Mouse (Mus musculus): ENCODE measurements around the gene Grhpr. TPM values are rescaled to one million over a fixed set of nuclear protein-coding genes. Genes with fewer than 3 reads are reported as not detected.

Grhpr gene
- 10 to 100 TPM; 53.9 to 63.5 TPM for polyA plus RNA-seq (2012; fragmentation: generic; extraction: Trizol)

DNA sequence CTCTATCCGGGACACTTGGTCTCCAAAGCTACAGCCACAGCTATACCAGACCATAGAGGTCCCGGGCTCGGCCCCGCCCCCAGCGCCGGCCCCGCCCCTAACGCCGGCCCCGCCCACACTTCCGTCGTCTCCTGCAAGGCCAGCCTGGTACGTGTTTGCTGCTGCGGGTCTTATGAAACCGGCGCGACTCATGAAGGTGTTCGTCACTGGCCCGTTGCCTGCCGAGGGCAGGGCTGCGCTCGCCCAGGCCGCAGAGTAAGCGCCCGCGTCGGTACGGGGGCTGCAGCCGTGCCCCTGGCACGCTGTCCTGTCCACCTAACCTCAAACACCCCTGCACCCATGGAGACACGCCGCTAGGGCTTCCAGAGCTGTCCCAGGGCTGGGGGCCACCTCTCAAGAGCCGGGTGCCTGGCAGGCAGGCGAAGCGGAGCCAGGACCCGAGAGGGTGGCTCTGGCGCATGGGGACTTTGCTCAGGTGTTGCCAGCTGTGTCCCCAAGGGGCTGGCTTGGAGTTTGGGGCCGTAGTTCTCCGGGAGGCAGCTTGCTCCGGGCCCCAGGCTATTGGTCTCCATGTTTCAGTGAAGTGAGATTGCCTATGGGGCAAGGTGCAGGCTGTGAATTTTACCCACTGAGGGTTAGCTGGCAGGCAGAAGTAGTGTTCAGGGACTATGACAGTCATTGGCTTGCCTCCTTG, at the start of gene Grhpr:
Gene Grhpr (plus strand): TSS at position 116 of the 694 bp plus-strand sequence.

DNA sequence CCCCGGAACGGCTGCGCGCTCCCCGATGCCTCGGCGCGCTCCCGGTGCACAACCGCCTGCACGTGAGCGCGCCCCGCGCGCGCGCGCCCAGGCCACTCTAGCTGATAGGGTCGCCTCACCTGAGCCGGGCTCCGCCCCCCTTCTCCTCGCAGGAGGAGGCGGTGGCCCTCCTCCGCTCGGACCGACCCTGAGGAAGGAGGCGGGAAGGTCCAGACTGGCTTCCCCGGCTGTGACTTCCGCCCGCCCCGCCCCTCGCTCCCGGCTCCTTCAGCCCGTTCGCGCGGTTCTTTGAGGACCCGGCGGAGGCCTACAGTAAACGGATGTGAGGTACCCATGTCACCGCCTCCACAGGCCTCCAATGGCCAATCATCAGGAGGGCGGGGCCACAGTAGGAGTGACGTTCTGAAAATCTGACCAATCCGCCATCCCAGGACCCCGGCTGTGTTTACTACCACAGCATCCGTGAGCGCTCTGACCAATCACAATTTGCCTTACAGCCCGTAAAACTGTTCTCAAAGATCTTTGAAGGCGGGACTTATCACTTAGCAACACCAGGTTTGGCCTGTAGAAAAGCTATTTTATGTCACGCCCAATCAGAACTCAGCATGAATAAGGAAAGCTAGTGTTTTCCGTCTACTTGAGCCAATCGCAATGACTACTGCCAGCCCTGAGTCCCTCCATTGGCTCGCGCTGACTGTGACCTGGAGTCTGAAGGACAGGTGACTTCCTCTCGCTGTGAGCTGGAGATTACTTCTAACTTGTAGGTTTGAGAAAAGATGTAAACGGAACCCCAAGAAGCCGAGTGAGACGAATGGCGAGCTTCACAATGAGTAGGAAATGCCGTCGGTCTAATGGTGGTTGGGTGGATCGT, 31.1 kb downstream of the Grhpr start, which contains the start of gene Zbtb5:
Gene Zbtb5 (minus strand): TSS at position 308 of the 871 bp plus-strand sequence.

DNA sequence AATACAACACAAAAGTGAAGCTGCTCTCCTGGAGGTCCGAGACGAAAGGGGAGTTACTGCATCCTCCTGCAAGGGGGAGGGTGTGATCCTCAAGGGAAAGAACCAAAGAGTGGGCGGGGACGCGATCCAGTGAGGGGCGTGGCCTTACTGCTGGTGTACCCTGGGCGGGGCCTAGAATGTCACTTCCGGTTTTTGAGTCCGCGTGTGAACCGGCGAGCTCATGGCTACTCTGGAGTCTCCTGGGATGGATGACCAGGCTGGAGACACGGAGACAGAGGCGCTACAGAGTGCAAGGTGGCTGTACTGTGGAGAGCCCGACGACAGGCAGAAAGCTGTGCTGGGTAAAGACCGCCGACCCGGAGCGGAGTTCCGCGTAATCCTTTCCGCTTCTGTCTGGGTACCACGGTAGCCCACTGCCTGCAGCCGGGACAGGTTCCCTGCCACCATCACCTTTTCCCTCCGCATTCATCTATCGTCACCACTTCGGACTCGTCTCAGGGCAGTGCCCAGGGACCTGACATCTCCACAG, 37.3 kb downstream of the Grhpr start, which contains the start of gene Polr1e:
Gene Polr1e (plus strand): TSS at position 132 of the 529 bp plus-strand sequence.

Other genes starting within 250 kb of the Grhpr start
- 1 to 10 TPM in 1 of 2 experiments, under 1 TPM in 1; 0.54 to 7.1 TPM for gene Zcchc7, start 225.5 kb upstream of the Grhpr start, polyA plus RNA-seq (2012; fragmentation: generic; extraction: Trizol)
- 1 to 10 TPM; 1.1 to 8.7 TPM for gene Zbtb5, start 31.0 kb downstream of the Grhpr start, polyA plus RNA-seq (2012; fragmentation: generic; extraction: Trizol)
- gene Polr1e, start 37.2 kb downstream of the Grhpr start, polyA plus RNA-seq (2012; fragmentation: generic; extraction: Trizol), result 10 to 100 TPM; 11.5 to 18.4 TPM
- 10 to 100 TPM in 1 of 2 experiments, 1 to 10 TPM in 1; 2.5 to 17.1 TPM for gene Fbxo10, start 103.2 kb downstream of the Grhpr start, polyA plus RNA-seq (2012; fragmentation: generic; extraction: Trizol)
- gene Tomm5, start 126.7 kb downstream of the Grhpr start, polyA plus RNA-seq (2012; fragmentation: generic; extraction: Trizol), result 100 to 1,000 TPM; 199 to 201 TPM
- not detected for gene Frmpd1, start 203.5 kb downstream of the Grhpr start, polyA plus RNA-seq (2012; fragmentation: generic; extraction: Trizol)

All from C3H10T1/2 (cell line).